Mouse (Mus musculus): ENCODE measurements at regions not wholly inside any gene's neighbourhood (a gene's known extent, or its start where the extent isn't known, plus 50 kb on each side); places are given as distances from the start of the nearest gene placed in this dataset.

DNA sequence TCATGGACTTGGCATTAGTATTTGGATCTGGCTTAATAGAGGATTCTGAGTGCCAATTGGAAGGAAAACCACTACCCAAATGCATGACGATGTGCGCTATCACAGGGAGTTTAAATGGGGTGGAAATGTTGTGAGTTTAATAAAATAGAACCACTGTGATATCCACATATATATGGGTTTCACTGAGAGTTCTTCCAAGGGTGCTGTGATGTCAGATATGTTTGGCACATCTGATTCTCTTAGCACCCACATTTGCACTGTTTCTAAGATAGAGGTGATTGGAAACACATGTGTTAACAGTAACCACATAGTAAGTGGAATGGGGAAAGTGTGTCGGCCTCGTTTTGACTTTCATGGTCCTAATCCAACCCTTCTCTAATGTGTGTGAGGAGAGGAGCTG lies 189.7 kb upstream of the 1810046K07Rik start:
- peak; percentile 53 for DNase-seq (ENCODE audit: low read depth, low spot score)

DNA sequence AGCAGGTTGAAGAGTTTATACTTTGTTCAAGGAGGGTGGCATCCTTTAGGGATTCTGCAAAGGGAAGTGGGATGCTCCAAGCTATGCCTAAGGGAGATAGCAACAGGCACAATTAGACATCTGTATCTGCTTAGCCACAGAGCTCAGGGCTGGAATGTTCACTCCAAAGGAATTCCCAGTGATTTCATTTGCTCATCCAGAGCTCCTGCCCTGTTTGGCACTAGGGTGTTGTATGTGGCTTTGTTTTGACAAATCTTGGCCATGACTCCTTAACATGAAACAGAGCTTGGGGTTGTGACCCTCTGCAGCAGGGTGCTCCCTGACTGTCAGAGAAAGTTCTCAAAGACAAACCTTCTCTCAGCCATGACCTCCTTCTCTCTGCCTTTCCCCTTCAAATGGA lies 194.8 kb upstream of the 1810046K07Rik start:
- no peak for DNase-seq (ENCODE audit: low read depth, low spot score)

GRCm38 (mm10) chr9:51525906-51526305 lies 197.2 kb upstream of the 1810046K07Rik start:
- peak; percentile 11 for DNase-seq (ENCODE audit: low read depth, low spot score)

DNA sequence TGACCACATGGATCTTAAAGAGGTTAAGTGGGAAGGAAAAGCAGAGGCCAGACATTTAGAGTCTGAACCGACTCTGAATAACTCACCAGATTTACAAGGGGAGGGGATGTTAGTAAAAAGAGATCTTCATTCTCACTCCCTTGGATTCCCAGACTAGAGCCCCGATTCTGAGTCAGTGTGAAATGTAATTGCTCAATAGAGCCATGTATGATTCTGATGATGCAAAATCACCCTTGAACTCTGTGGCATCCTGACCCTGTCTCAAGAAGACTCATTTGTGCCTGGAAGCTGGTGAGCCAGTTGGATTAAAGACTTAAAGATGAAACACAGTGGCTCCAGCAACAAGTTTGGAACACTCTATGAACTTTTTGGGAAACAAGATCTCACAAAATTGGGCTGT lies 210.2 kb upstream of the 1810046K07Rik start:
- no peak for DNase-seq (ENCODE audit: low read depth, low spot score)

- no peak for DNase-seq (ENCODE audit: low read depth, low spot score)
These were observed 213.2 kb upstream of the 1810046K07Rik start for GRCm38 (mm10) chr9:51541940-51542339.

- DNase-seq (ENCODE audit: low read depth, low spot score), result peak; percentile 69
These were observed 193.1 kb upstream of the Arhgap20 start for GRCm38 (mm10) chr9:51572040-51572439.

- DNase-seq (ENCODE audit: low read depth, low spot score), result peak; percentile 58
These were observed 183.5 kb upstream of the Arhgap20 start for GRCm38 (mm10) chr9:51581601-51582000.

DNA sequence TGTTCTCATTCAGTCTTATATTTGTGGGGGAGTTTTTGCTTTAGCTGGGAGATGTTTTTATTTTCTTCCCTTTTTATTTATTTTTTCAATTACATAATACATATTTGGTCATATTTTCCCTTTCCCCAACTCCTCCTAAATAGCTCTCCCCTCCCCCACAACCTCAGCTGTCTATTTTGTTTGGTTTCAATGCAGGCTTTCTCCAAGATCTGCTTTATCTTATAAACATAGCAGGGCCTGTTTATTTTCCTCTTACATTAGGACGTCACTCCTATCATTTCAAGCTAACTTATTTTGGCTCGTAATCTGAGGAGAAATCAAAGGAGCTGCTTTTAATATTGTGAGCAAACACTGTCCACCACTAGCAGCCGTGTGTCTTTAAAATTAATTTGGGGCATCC lies 171.4 kb upstream of the Arhgap20 start:
- DNase-seq (ENCODE audit: low read depth, low spot score), result peak; percentile 12

- DNase-seq (ENCODE audit: low read depth, low spot score), result peak; percentile 40
These were observed 166.4 kb upstream of the Arhgap20 start for GRCm38 (mm10) chr9:51598706-51599105.

DNA sequence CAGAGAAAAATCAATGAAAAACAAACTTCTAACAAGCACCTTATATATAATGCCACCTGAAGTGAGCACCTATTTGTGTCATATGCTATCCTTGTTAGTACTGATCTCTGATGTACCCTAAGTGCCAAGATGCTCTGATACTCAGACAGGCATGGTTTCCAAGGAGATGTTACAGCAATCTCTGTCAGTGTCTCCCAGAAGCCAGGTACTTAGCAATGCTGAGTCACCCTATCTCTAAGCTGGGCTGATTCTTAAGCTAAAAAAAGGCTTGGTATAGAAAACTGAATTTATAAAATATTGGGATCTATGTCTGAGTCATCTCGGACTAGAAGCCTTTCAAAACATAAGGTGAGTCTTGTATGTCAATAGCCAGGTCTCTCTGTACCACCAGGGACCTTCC lies 157.0 kb upstream of the Arhgap20 start:
- peak; percentile 82 for DNase-seq (ENCODE audit: low read depth, low spot score)

- peak; percentile 76 for DNase-seq (ENCODE audit: low read depth, low spot score)
These were observed 156.3 kb upstream of the Arhgap20 start for GRCm38 (mm10) chr9:51608697-51609456.

DNA sequence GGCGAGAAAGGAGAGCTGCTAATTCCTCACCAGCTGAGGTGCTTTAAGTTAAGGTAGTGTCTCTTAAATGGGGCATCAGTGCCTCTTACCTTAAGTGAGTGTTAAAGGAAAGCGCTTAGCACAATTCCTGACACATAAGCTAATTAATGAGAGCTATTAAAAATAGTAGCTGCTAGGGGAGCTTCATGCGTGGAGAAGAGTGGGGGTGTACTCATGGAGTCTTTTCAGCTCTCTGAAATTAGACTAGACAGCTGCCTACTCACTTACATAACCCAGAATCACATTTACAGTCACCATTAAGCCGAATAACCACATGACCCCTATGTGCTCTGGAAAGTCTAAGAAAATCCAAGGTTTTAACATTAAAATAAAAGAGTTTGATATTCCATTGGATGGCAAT lies 139.0 kb upstream of the Arhgap20 start:
- DNase-seq (ENCODE audit: low read depth, low spot score), result peak; percentile 71

- DNase-seq (ENCODE audit: low read depth, low spot score), result no peak
These were observed 129.0 kb upstream of the Arhgap20 start for GRCm38 (mm10) chr9:51636097-51636496.

DNA sequence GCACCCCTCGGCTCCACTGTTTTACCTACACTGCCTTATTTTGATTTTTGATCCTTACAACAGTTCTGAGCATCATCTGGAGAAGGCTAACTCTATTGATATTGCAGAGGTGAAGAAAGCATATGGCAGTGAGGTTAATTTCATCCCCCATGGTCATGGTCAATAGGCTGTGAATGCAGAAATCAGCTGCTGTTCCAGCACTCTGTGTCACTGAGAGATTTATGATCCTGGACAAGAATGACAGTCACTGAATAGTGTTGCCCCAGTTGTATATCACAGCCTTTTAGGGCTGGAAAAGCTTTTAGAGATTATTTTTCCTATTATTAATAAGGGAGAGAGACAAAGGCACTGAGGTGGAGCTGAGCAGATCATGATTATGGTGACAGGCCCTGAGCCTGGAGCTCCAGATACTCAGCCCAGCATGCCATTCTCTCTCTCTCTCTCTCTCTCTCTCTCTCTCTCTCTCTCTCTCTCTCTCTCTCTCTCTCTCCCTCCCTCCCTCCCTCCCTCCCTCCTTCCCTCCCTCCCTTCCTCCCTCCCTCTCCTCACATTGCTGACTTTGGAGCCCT lies 128.5 kb upstream of the Arhgap20 start:
- DNase-seq (ENCODE audit: low read depth, low spot score), result no peak

DNA sequence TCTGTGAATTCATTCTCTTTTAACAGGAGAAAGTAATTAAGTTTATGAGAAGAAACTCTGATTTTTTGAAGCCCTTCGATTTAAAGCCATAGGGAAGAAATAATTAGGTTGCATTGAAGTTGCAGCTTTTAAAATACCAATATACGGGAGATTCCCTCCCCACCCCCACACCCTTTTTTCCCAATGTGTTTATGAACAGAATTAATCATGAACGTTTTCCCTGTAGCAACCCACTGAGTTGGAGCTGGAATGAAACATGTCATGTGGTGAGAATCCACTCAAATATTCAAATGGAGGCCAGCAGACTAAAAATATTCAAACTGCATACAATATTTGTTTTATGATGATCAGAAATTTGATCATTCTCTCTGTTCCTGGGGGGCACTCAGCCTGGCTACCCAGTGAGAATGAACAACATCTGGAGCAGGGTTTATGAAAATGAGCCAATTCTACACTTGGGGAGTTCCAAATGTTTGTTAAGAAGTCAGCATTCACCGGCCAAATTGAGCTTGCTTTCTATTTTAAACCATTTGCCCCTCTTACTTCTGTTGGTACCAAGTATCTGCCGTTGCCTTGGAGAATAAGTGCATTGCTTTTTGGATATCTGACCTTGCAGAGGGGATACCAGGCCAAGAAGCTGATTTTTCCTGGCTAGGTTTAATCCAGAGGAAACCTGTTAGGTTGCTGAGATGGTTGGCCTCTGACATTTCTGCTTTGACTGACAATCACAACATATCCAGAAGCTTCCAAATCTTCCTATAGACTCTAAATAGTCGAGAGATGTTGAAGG lies 127.8 kb upstream of the Arhgap20 start:
- DNase-seq (ENCODE audit: low read depth, low spot score), result peak; percentile 35

DNA sequence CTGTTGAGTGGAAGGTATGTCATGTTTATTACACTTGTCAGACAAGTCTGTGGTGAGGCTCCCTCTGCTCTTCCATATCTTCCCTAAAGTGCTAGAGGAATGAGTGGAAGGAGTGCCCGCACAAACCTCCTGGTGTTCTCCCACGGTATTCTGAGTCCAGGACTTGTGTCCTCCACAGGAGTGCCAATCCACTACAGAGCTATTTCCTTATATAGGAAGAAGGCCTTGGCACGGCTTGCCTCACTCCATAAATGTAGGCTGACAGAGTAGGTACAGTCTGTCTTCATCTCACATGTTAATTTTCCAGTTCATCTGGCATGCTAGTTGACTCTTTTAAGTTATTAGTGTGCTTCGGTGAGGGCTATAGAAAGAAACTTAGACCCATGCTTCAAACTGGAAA lies 123.4 kb upstream of the Arhgap20 start:
- peak; percentile 70 for DNase-seq (ENCODE audit: low read depth, low spot score)

GRCm38 (mm10) chr9:51645426-51645825 lies 119.7 kb upstream of the Arhgap20 start:
- no peak for DNase-seq (ENCODE audit: low read depth, low spot score)

- DNase-seq (ENCODE audit: low read depth, low spot score), result peak; percentile 15
These were observed 111.5 kb upstream of the Arhgap20 start for GRCm38 (mm10) chr9:51653376-51654292.

- peak; percentile 32 for DNase-seq (ENCODE audit: low read depth, low spot score)
These were observed 110.5 kb upstream of the Arhgap20 start for GRCm38 (mm10) chr9:51654645-51655044.

DNA sequence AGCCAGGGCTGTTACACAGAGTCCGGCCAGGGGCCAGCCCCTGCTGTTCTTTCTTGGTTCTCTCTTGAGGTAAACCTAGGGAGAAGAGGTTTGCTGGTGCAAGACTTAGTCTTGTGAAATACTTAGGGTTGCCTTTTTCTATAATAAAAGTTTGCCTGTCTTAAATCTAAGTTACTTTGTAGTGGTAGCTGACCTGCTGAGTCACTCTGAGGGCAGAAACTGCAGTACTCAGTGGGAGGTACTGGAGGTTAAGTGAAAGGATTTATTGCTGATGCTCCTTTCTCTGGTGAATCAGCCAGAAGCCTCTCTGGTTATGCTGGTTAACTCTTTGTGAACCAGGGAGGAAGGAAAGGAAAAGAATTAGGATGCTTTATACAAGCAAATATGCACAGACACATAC lies 107.3 kb upstream of the Arhgap20 start:
- DNase-seq (ENCODE audit: low read depth, low spot score), result no peak

Data from brain, adult 2 months (tissue).